Mouse (Mus musculus) CH12.LX (cell line): ENCODE data around the gene Klhl7.

ENCODE experiments used
- CTCF ChIP-seq, 2 experiments: IDR thresholded peaks in 1 of 2; conservative IDR thresholded peaks in 1 of 2; 2 replicates each; pipeline ENCODE4 v1.5.1; 2011 to 2012; ENCODE audit warnings: low read depth in 2 of 2, low read length in 2 of 2, improper control_type of control experiment in 1 of 2, inconsistent platforms in 1 of 2, mild to moderate bottlenecking in 1 of 2, moderate library complexity in 1 of 2
- JUN ChIP-seq: IDR thresholded peaks from 2 replicates; pipeline ENCODE4 v1.6.1; 2011; ENCODE audit warnings: low read depth, mild to moderate bottlenecking, low read length, improper control_type of control experiment, moderate library complexity; ENCODE audit not compliant: insufficient read depth
- POLR2A ChIP-seq: IDR thresholded peaks from 2 replicates; pipeline ENCODE4 v1.6.1; 2011; ENCODE audit warnings: low read depth, mild to moderate bottlenecking, improper control_type of control experiment, low read length
- TCF12 ChIP-seq: IDR thresholded peaks from 2 replicates; pipeline ENCODE4 v1.6.1; 2014; ENCODE audit warnings: low read depth, mild to moderate bottlenecking, inconsistent platforms, low read length, improper control_type of control experiment

DNA sequence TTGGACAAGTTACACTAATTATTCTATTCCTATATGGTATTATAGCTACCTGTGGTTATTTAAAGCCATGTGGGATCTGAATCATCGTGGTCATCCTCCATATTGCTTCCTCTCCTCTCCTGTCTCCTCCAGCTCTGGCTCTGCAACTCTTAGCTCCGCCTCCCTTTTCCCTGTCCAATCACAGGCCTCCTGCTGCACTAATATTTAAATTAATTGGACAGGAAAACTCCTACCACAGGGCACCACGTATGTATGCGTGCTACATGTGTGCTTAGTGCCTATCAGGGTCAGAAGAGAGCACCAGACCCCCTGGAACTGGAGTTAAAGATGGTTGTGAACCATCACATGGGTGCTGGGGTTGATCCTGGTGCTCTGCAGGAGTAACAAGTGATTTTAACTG, 88.1 kb downstream of the Klhl7 start:
- no peak for TF ChIP-seq CTCF (conservative IDR thresholded peaks at IDR 0.05 in 1 of 2, IDR thresholded peaks at IDR 0.05 in 1 of 2; ENCODE audit: low read depth in 2 of 2, low read length in 2 of 2)
- no peak for TF ChIP-seq JUN
- no peak for TF ChIP-seq POLR2A
- TF ChIP-seq TCF12, result no peak
